Mouse (Mus musculus): ENCODE data around the gene Dennd1a. TPM values are rescaled to one million over a fixed set of nuclear protein-coding genes. Genes with fewer than 3 reads are reported as not detected.
A peak's percentile ranks its signal among the peaks of the same experiment; 100 is the strongest.

The Dennd1a gene
- total RNA-seq, 2 experiments from 2014 or later, result 84.5 to 87.4 TPM

DNA sequence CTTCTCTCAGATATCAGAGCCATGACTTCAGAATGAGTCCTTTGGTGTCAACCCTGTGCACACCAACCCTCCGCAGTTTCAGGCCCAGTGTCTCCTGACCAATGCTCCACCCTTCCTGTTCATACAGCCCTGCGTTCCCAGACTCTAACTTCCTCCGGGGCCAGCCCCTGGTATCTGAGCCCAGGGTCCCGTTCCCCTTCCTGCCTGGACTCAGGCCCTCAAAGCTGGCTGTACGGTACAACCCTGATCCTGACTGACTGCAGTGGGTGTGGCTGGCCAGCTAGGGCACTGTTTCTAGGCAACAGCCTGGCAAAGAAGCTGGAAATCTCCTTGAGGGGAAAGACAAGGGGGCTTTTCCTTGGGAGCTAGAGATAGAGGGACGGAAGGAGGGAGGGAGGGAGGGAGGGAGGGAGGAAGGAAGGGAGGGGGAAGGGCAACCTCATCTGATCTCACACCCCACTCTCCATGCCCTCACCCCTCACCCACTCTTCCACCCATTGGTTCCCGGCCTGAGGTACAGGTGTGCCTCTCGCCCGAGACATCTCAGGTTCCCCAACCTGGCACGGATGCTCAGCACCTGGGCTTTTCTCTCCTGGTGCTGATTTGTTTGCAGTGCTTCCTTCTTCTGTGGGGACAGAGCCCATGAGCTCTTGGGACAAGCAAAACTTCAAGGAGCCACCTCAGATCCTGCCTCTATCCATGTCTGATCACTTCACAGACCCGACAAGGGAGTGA is 521.0 kb downstream of the Dennd1a start:
- Histone ChIP-seq H3K4me3 (no peak overlapping the region), H3K27ac (peak overlapping the region; percentile 92)
- intact Hi-C loops (cut with DNase I), result no loop called here
- no peak for DNase-seq (ENCODE audit: extremely low spot score in 1 of 2, low spot score in 2 of 2)
- TF ChIP-seq CTCF (IDR thresholded peaks at IDR 0.05), result no peak

GRCm38 (mm10) chr2:37765082-37765483 is 522.1 kb downstream of the Dennd1a start:
- H3K27ac ChIP-seq, result peak overlapping the region; percentile 92
- DNase-seq (ENCODE audit: extremely low spot score in 1 of 2, low spot score in 2 of 2), result peak; percentile 61 to 68
- intact Hi-C loops (cut with DNase I), result loop anchor here (1.0 to 2.0 kb wide), 2 partner anchors 20 to 62 kb away; partner anchors contain the start of gene Strbp
- H3K4me3 ChIP-seq, result no peak overlapping the region
- no peak for TF ChIP-seq CTCF (IDR thresholded peaks at IDR 0.05)

- no peak for DNase-seq (ENCODE audit: extremely low spot score in 1 of 2, low spot score in 2 of 2)
- Histone ChIP-seq H3K27ac (peak overlapping the region; percentile 92), H3K4me3 (no peak overlapping the region)
- no peak for TF ChIP-seq CTCF (IDR thresholded peaks at IDR 0.05)
- intact Hi-C loops (cut with DNase I), result loop anchor here (2.0 kb wide), 1 partner anchor 20 kb away; no protein-coding TSS in a partner anchor
These were observed 522.7 kb downstream of the Dennd1a start for GRCm38 (mm10) chr2:37764514-37764913.

- TF ChIP-seq CTCF (IDR thresholded peaks at IDR 0.05), result no peak
These were observed 523.6 kb downstream of the Dennd1a start for GRCm38 (mm10) chr2:37763638-37764037.

GRCm38 (mm10) chr2:37760633-37761032 is 526.6 kb downstream of the Dennd1a start:
- Histone ChIP-seq H3K4me3 (no peak overlapping the region), H3K27ac (peak overlapping the region; percentile 69)
- no peak for DNase-seq (ENCODE audit: extremely low spot score in 1 of 2, low spot score in 2 of 2)
- intact Hi-C loops (cut with DNase I), result no loop called here
- TF ChIP-seq CTCF (IDR thresholded peaks at IDR 0.05), result no peak

More at GRCm38 (mm10) chr2:37763638-37764037, 523.6 kb downstream of the Dennd1a start:
- Histone ChIP-seq H3K27ac (peak overlapping the region; percentile 63; the same call in 1 of the 2 replicates), H3K4me3 (no peak overlapping the region)
- DNase-seq (ENCODE audit: extremely low spot score in 1 of 2, low spot score in 2 of 2), result no peak
- intact Hi-C loops (cut with DNase I), result loop anchor here (2.0 kb wide), 1 partner anchor 19 kb away; no protein-coding TSS in a partner anchor

- Histone ChIP-seq H3K27ac (peak overlapping the region; percentile 59), H3K4me3 (no peak overlapping the region)
- intact Hi-C loops (cut with DNase I), result no loop called here
- DNase-seq (ENCODE audit: extremely low spot score in 1 of 2, low spot score in 2 of 2), result no peak
- TF ChIP-seq CTCF (IDR thresholded peaks at IDR 0.05), result no peak
These were observed 528.7 kb downstream of the Dennd1a start for GRCm38 (mm10) chr2:37758343-37759015.

DNA sequence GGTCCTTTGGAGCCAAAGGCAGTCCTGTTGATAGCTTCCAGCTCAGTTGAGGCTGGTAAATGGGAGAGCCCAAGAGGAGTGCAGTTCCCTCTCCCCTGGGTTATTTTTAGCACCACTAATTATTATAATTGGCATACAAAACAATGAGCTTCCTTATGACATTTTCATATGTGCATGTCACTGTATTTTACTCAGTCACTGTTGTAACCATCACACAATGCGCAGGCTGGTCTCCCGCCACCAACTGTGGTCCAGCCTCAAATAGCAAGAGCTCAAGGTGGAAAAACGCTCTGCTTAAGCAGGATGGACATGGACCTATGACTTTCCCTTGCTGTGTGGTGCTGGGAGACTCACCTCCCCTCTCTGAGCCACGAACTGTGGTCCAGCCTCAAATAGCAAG is 529.4 kb downstream of the Dennd1a start:
- TF ChIP-seq CTCF (IDR thresholded peaks at IDR 0.05), result no peak
- no peak for DNase-seq (ENCODE audit: extremely low spot score in 1 of 2, low spot score in 2 of 2)
- Histone ChIP-seq H3K27ac (no peak overlapping the region; the same call in 1 of the 2 replicates), H3K4me3 (no peak overlapping the region)
- intact Hi-C loops (cut with DNase I), result no loop called here

DNA sequence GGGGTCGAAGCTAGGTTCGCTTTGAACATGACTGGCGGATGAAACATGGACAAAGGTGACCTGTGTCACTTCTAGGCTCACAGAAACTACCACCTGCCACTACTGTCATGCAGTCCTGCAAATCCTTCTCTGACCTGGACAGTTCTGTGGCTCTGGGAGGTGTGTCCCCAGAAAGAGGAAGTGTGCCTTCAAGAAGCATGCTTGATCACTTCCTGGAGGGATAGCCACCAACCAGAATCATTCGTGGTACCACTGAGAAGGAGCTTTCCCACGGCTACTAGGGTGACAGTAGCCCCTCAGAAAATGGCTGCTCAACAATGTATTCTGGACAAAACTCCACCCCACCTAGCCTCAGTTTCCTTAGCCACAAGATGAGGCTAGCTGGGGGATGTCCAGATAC is 530.2 kb downstream of the Dennd1a start:
- TF ChIP-seq CTCF (IDR thresholded peaks at IDR 0.05), result no peak
- intact Hi-C loops (cut with DNase I), result no loop called here
- DNase-seq (ENCODE audit: extremely low spot score in 1 of 2, low spot score in 2 of 2), result no peak
- H3K4me3 ChIP-seq, result no peak overlapping the region
- no peak overlapping the region for H3K27ac ChIP-seq

DNA sequence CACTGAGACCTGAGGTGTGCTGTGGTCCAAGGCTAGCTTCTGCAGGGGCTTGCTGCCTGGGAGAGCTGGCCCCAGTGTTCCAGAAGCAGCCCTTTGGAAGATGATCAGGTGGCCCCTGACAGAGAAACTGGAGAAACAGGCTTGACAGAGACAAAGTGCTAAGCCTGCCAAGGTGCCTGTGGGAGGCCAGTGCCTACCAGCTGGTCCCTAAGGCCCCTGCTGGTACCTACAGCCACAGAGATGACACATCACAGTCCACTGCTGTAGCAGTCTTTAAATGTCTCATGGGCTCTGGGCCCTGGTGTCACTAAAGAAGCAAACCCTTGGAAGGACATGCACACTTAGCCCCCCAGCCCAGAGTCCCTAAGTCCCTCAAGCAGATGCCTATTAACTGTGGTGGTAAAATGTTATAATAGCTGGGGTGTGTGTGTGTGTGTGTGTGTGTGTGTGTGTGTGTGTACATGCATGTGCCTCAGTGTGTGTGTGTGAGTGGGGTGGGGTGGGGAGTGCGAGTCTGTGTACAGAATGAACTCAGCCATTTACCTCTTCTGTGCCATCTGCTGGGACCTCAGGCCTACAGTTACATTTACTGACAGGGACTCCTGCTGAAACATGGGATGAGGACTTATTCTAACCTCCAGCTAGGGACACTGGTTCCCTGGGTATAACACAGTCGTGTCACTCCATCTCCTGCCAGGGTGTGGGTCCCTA is 530.8 kb downstream of the Dennd1a start:
- Histone ChIP-seq H3K27ac (peak overlapping the region; percentile 15; the same call in 1 of the 2 replicates), H3K4me3 (no peak overlapping the region)
- intact Hi-C loops (cut with DNase I), result no loop called here
- no peak for TF ChIP-seq CTCF (IDR thresholded peaks at IDR 0.05)
- no peak for DNase-seq (ENCODE audit: extremely low spot score in 1 of 2, low spot score in 2 of 2)

DNA sequence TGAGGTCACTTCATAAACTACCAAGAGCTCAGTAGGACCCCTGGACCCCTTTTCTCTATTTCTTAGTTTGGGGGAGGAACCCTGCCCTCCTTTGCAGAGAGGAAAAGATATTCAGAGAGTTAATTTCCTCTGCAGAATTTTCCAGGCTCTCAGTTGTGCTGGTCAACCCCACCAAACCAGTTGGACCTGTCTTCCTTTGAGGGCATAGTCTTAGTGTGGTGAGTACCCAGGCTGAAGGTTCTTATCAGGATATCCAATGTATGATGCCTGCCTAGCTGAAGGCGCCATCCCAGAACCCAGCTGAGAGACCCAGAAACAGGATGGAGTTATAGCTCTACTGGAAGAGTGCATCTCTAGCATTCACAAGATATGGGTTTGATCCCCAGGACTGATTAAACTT is 536.1 kb downstream of the Dennd1a start:
- intact Hi-C loops (cut with DNase I), result no loop called here
- no peak for DNase-seq (ENCODE audit: extremely low spot score in 1 of 2, low spot score in 2 of 2)

GRCm38 (mm10) chr2:37749323-37749722 is 537.9 kb downstream of the Dennd1a start:
- no peak for DNase-seq (ENCODE audit: extremely low spot score in 1 of 2, low spot score in 2 of 2)
- intact Hi-C loops (cut with DNase I), result no loop called here

More for the DNA sequence above, 536.1 kb downstream of the Dennd1a start:
- no peak overlapping the region for H3K4me3 ChIP-seq
- no peak overlapping the region for H3K27ac ChIP-seq
- TF ChIP-seq CTCF (IDR thresholded peaks at IDR 0.05), result no peak

More at GRCm38 (mm10) chr2:37749323-37749722, 537.9 kb downstream of the Dennd1a start:
- no peak for TF ChIP-seq CTCF (IDR thresholded peaks at IDR 0.05)
- Histone ChIP-seq H3K27ac (no peak overlapping the region), H3K4me3 (no peak overlapping the region)

Small RNA genes within 50 kb of the gene (microRNA-seq; reads per million reads assigned to microRNA genes)
- gene Gm44455, result 0 reads per million in 2 experiments

Other genes with a start within 250 kb of the Dennd1a start
- 10 to 100 TPM; 83.9 to 88.2 TPM for gene Lhx2, start 51.9 kb upstream of the Dennd1a start, total RNA-seq (2021)
- gene Nek6, start 224.3 kb upstream of the Dennd1a start, total RNA-seq (2021), result 10 to 100 TPM; 28.2 to 29.4 TPM

Data from left cerebral cortex, adult 2 months (tissue).